Comparison of ENCODE assay signal across 12 mouse cellular contexts in genomic region chr19:16214946-16215345, GRCm38 (mm10).
DNase-seq lines count a peak whose midpoint lies in the region; ATAC-seq and TF ChIP-seq lines count a peak whose summit lies in the region.
"Had no signal": no experiment of that assay in that cellular context is flagged by ENCODE, and none has a peak within 500 bp of the region (broad histone marks: within the 10 kb centered on the region; RNA-seq: fewer than 3 reads in every experiment).

No protein-coding gene starts in this region.

- no peak for TF ChIP-seq CTCF in liver, adult 2 months (IDR thresholded peaks at IDR 0.05; ENCODE audit: low read depth, low read length)

- no peak for ATAC-seq in liver, embryonic 11.5 days (replicated peaks; ENCODE audit: low FRiP score)
- no peak for ATAC-seq in stomach, embryonic 16.5 days (ENCODE audit: insufficient read depth, low FRiP score)
- ATAC-seq in megakaryocyte, adult 5-6 weeks (ENCODE audit: poor library complexity, severe bottlenecking): no peak
- ATAC-seq in activated CD4-positive, CD25-positive, alpha-beta regulatory T cell, adult 4 months: no peak
- ATAC-seq: intestine, embryonic 16.5 days; Patski had no signal

- 32% methylated on average over 6 of the region's 6 CpGs for WGBS in liver, adult 2 months
- 83% methylated on average over 6 of the region's 6 CpGs for WGBS in liver, embryonic 11.5 days
- WGBS in stomach, embryonic 16.5 days: 47% methylated on average over 6 of the region's 6 CpGs

- no peak overlapping the region for H3K4me2 ChIP-seq in liver, embryonic 11.5 days
- H3K4me2 ChIP-seq in stomach, embryonic 16.5 days (ENCODE audit: low read depth, low read length): no peak overlapping the region; the same call in 1 of the 2 replicates
- H3K4me2 ChIP-seq: embryonic facial prominence, embryonic 12.5 days; stomach, embryonic 15.5 days had no signal

- H3K4me3 ChIP-seq in liver, adult 2 months (ENCODE audit: insufficient read depth, low read depth, low read length): no peak overlapping the region
- no peak overlapping the region for H3K4me3 ChIP-seq in liver, embryonic 11.5 days (ENCODE audit: low read depth, low read length)
- no peak overlapping the region for H3K4me3 ChIP-seq in stomach, embryonic 16.5 days (replicated peaks; ENCODE audit: low read length)
- H3K4me3 ChIP-seq: embryonic facial prominence, embryonic 12.5 days; stomach, embryonic 15.5 days had no signal

- no peaks in the 10 kb centered on the region for H3K27me3 ChIP-seq in liver, adult 2 months (ENCODE audit: control insufficient read depth, insufficient read depth, low read length)
- H3K27me3 ChIP-seq in liver, embryonic 11.5 days (replicated peaks; ENCODE audit: control insufficient read depth, insufficient read depth, low read length): no peaks in the 10 kb centered on the region
- no peaks in the 10 kb centered on the region for H3K27me3 ChIP-seq in stomach, embryonic 16.5 days (ENCODE audit: control insufficient read depth, insufficient read depth, low read length)
- H3K27me3 ChIP-seq: embryonic facial prominence, embryonic 12.5 days; Patski; stomach, embryonic 15.5 days had no signal

- no peaks in the 10 kb centered on the region for H3K9me3 ChIP-seq in liver, embryonic 11.5 days (ENCODE audit: control insufficient read depth, low read length)
- no peaks in the 10 kb centered on the region for H3K9me3 ChIP-seq in stomach, embryonic 16.5 days (replicated peaks; ENCODE audit: control insufficient read depth, low read length)
- H3K9me3 ChIP-seq: embryonic facial prominence, embryonic 12.5 days; stomach, embryonic 15.5 days had no signal

- peaks cover 2% of the 10 kb centered on the region; the same call in 1 of the 2 replicates for H3K4me1 ChIP-seq in liver, adult 2 months (ENCODE audit: control insufficient read depth, insufficient read depth, low read length)
- no peaks in the 10 kb centered on the region; the same call in 1 of the 2 replicates for H3K4me1 ChIP-seq in liver, embryonic 11.5 days (replicated peaks; ENCODE audit: control insufficient read depth, insufficient read depth, low read length)
- peaks cover 9% of the 10 kb centered on the region for H3K4me1 ChIP-seq in stomach, embryonic 16.5 days (ENCODE audit: control insufficient read depth, insufficient read depth, low read length)
- H3K4me1 ChIP-seq: embryonic facial prominence, embryonic 12.5 days had no signal

- TF ChIP-seq POLR2A in liver, adult 2 months (IDR thresholded peaks at IDR 0.05; ENCODE audit: extremely low read depth, insufficient read depth, low read length): no peak

- intact Hi-C loops in gastrocnemius, postnatal 14 days (cut with DNase I; ENCODE audit: low total_unique reads): no loop called here

- peaks cover 19% of the 10 kb centered on the region; the same call in 1 of the 2 replicates for H3K79me2 ChIP-seq in liver, adult 2 months (ENCODE audit: control insufficient read depth, insufficient read depth, low read length)

- peaks cover under 1% of the 10 kb centered on the region; the same call in 1 of the 2 replicates for H3K36me3 ChIP-seq in liver, adult 2 months (ENCODE audit: control insufficient read depth, insufficient read depth, low read length)
- no peaks in the 10 kb centered on the region for H3K36me3 ChIP-seq in liver, embryonic 11.5 days (ENCODE audit: control insufficient read depth, insufficient read depth, low read length)
- no peaks in the 10 kb centered on the region for H3K36me3 ChIP-seq in stomach, embryonic 16.5 days (ENCODE audit: control insufficient read depth, insufficient read depth, low read length)
- H3K36me3 ChIP-seq: stomach, embryonic 15.5 days had no signal

- H3K27ac ChIP-seq in liver, adult 2 months (replicated peaks; ENCODE audit: insufficient read depth, low read depth, low read length): no peak overlapping the region
- H3K27ac ChIP-seq in liver, embryonic 11.5 days (ENCODE audit: low read depth, low read length): no peak overlapping the region
- H3K27ac ChIP-seq in stomach, embryonic 16.5 days (ENCODE audit: low read length): peak overlapping the region; percentile 59
- H3K27ac ChIP-seq: embryonic facial prominence, embryonic 12.5 days; stomach, embryonic 15.5 days had no signal

- peak; percentile 33 for DNase-seq in liver, adult 2 months (ENCODE audit: extremely low read depth, low read depth, low spot score)
- no peak for DNase-seq in liver, embryonic 11.5 days (ENCODE audit: low spot score)
- peak; percentile 76 for DNase-seq in gastrocnemius, postnatal 14 days
- DNase-seq in kidney, postnatal 4 days: peak; percentile 74
- no peak for DNase-seq in spleen, adult 18-20 months

- H3K9ac ChIP-seq in liver, adult 2 months (ENCODE audit: low read depth, low read length): no peak overlapping the region
- no peak overlapping the region for H3K9ac ChIP-seq in liver, embryonic 11.5 days (ENCODE audit: low read depth, low read length)
- H3K9ac ChIP-seq in stomach, embryonic 16.5 days (ENCODE audit: low read length): no peak overlapping the region
- H3K9ac ChIP-seq: embryonic facial prominence, embryonic 12.5 days; stomach, embryonic 15.5 days had no signal

Comparison
In these comparisons a context has a peak if more than half of its experiments do, and no peak if none do; other contexts are left out.
1. DNase-seq: peak in liver, adult 2 months (single experiment), gastrocnemius, postnatal 14 days (single experiment) and kidney, postnatal 4 days (2 of 2); none in liver, embryonic 11.5 days (single experiment) and spleen, adult 18-20 months (0 of 2).